Mouse (Mus musculus): ENCODE data around the gene Zfp287. TPM values are rescaled to one million over a fixed set of nuclear protein-coding genes. Genes with fewer than 3 reads are reported as not detected.

The Zfp287 gene
- polyA plus RNA-seq, 1 experiment from 2014 or later = 4.7 TPM

DNA sequence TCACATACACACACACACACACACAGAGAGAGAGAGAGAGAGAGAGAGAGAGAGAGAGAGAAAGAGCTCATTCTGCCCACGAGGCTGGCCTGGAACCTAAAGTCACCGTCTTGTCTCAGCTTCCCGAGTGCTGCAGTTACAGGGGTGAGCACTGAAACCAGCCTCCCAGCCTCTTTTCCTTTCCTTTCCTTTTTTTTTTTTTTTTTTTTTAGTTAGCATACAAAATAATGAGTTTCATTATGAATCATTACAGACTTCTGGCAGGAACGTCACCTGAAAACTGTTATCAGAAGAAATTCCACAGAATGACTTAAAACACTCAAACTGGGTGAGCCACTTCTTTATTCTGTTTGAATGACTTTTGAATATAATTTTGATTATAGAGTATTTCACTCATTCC lies 51.8 kb downstream of the Zfp287 start:
- no peak overlapping the region for H3K27ac ChIP-seq (ENCODE audit: low read length)
- no peak overlapping the region for H3K4me2 ChIP-seq (ENCODE audit: low read depth, low read length)
- no peak overlapping the region for H3K4me3 ChIP-seq (ENCODE audit: low read length)
- no peaks in the 10 kb centered on the region for H3K9me3 ChIP-seq (ENCODE audit: control insufficient read depth, low read length)
- H3K4me1 ChIP-seq (ENCODE audit: control insufficient read depth, insufficient read depth, low read length) = no peaks in the 10 kb centered on the region; the same call in 1 of the 2 replicates
- no peak overlapping the region for H3K9ac ChIP-seq (ENCODE audit: low read depth, low read length)
- H3K36me3 ChIP-seq (ENCODE audit: control insufficient read depth, insufficient read depth, low read length) = no peaks in the 10 kb centered on the region
- no peaks in the 10 kb centered on the region for H3K27me3 ChIP-seq (replicated peaks; ENCODE audit: control insufficient read depth, insufficient read depth, low read length)
- no peak for ATAC-seq
- 74% methylated on average over 4 of the region's 4 CpGs for WGBS

DNA sequence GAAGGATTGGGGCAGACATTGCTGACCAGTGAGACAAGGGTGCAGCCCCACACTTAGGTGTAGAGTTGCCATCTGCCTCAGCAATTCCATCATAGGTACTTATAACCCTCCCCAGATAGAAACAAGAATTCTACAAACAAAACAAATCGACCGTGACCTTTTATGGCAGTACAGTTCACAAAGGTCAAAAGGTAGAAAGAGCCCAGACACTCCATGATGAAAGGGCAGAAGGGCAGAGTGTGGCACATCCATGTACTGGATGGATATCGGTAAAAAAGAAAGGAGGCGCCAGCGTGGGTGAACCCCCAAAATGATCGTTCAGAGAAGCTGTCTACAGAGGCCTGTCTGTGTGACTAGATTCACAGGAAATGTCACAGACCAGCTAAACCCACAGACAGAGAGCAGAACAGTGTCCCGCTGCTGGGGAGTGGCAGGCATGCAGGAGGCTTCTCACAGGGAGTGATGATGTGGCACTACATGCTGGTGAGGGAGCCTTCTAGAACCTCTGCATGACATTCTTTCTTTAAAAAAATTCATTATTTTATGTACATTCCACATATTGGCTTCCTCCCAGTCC lies 52.8 kb downstream of the Zfp287 start:
- no peak overlapping the region for H3K4me2 ChIP-seq (ENCODE audit: low read depth, low read length)
- 70% methylated on average over 7 of the region's 7 CpGs for WGBS
- H3K9ac ChIP-seq (ENCODE audit: low read depth, low read length) = no peak overlapping the region
- no peak for ATAC-seq
- no peaks in the 10 kb centered on the region for H3K9me3 ChIP-seq (ENCODE audit: control insufficient read depth, low read length)
- no peaks in the 10 kb centered on the region for H3K36me3 ChIP-seq (ENCODE audit: control insufficient read depth, insufficient read depth, low read length)
- no peak overlapping the region for H3K27ac ChIP-seq (ENCODE audit: low read length)
- H3K27me3 ChIP-seq (replicated peaks; ENCODE audit: control insufficient read depth, insufficient read depth, low read length) = no peaks in the 10 kb centered on the region
- no peak overlapping the region for H3K4me3 ChIP-seq (ENCODE audit: low read length)
- no peaks in the 10 kb centered on the region; the same call in 1 of the 2 replicates for H3K4me1 ChIP-seq (ENCODE audit: control insufficient read depth, insufficient read depth, low read length)

DNA sequence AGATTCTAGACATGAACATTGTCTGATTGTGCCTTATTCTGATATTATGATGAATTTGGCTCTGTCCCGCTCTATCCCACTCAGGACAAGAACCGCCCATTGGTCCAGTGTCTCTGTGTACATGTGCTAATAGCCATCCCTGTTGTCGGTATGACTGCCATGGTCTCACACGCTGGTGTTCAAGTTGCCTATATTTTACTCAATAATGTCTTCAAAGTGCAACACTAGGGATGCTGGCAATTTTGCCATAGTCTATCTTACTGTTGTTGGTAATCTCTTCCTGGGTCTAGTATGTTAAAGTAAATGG lies 55.5 kb downstream of the Zfp287 start:
- no peak for ATAC-seq
- WGBS = 90% methylated on average over 4 of the region's 4 CpGs
- Histone ChIP-seq H3K4me1 (ENCODE audit: control insufficient read depth, insufficient read depth, low read length) (no peaks in the 10 kb centered on the region; the same call in 1 of the 2 replicates), H3K9me3 (ENCODE audit: control insufficient read depth, low read length) (no peaks in the 10 kb centered on the region), H3K4me3 (ENCODE audit: low read length) (no peak overlapping the region), H3K36me3 (ENCODE audit: control insufficient read depth, insufficient read depth, low read length) (no peaks in the 10 kb centered on the region), H3K27me3 (replicated peaks; ENCODE audit: control insufficient read depth, insufficient read depth, low read length) (no peaks in the 10 kb centered on the region), H3K4me2 (ENCODE audit: low read depth, low read length) (no peak overlapping the region), H3K27ac (ENCODE audit: low read length) (no peak overlapping the region), H3K9ac (ENCODE audit: low read depth, low read length) (no peak overlapping the region)

DNA sequence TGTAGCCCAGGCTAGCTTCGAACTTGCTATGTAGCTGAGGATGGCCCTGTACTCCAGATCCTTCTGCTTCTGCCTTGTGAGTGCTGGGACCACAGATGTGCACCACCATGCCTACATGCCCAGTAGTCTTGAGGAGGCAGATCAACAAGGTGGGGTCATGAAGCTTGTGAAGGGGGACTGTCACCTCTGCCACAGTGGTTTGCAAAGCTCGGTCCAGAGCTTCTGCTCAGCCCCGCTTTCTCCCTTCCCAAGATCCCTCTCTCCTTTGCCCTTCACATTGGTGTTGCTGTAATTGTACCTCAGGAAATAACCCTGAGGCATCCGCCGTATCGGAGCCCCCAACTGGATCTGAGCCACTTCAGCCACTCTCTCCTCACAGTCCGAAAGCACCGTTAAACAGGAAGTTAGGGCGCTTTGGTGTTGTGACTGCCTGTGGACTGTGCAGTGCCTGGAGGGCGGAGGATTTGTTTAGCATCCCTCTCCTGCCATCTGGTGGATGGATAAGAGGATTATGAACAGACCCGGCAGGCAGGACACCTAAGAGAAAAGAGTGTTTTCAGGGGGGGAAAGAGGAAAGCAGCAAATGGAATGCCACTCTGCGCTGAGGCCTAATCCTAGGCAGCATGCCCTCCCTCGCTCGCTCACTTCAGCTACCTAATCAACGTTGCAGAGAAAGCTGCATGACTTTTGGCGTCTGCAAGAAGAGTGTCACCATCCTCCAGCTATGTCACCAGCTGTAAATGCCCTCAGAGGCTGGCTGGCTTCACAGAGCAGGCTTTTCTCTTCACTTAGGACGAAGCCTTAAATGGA lies 56.0 kb downstream of the Zfp287 start:
- ATAC-seq = peak; percentile 93
- Histone ChIP-seq H3K27ac (ENCODE audit: low read length) (no peak overlapping the region), H3K9me3 (ENCODE audit: control insufficient read depth, low read length) (no peaks in the 10 kb centered on the region), H3K4me2 (ENCODE audit: low read depth, low read length) (peak overlapping the region; percentile 49), H3K9ac (ENCODE audit: low read depth, low read length) (peak overlapping the region; percentile 56; the same call in 1 of the 2 replicates), H3K4me3 (ENCODE audit: low read length) (peak overlapping the region; percentile 13; the same call in 1 of the 2 replicates), H3K4me1 (ENCODE audit: control insufficient read depth, insufficient read depth, low read length) (no peaks in the 10 kb centered on the region; the same call in 1 of the 2 replicates), H3K36me3 (ENCODE audit: control insufficient read depth, insufficient read depth, low read length) (no peaks in the 10 kb centered on the region), H3K27me3 (replicated peaks; ENCODE audit: control insufficient read depth, insufficient read depth, low read length) (no peaks in the 10 kb centered on the region)
- WGBS = 21% methylated on average over 17 of the region's 17 CpGs

DNA sequence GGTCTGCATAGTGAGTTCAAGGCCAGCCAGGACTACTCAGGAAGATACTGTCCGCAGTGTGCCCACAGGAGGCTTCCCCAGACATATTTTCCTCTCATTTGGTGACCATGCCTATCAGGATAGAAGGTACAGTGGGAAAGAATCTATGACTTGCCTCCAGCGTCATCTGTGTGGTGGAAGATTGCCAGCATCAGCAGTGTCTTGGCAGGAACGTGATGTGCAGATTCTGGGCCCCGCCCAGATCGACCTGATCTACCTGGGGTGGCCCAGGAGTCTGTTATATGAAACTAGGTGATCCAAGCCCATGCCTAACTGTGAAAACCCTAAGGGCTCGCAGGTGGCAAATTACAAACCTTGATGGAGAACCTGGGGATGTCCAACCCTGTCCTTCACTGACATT lies 61.7 kb downstream of the Zfp287 start:
- no peak overlapping the region for H3K9ac ChIP-seq (ENCODE audit: low read depth, low read length)
- no peaks in the 10 kb centered on the region for H3K27me3 ChIP-seq (replicated peaks; ENCODE audit: control insufficient read depth, insufficient read depth, low read length)
- H3K27ac ChIP-seq (ENCODE audit: low read length) = no peak overlapping the region
- ATAC-seq = no peak
- no peaks in the 10 kb centered on the region; the same call in 1 of the 2 replicates for H3K36me3 ChIP-seq (ENCODE audit: control insufficient read depth, insufficient read depth, low read length)
- 0 out of 2 replicates have a peak, but pooled peaks cover 4% of the 10 kb centered on the region for H3K4me1 ChIP-seq (ENCODE audit: control insufficient read depth, insufficient read depth, low read length)
- WGBS = 79% methylated on average over 6 of the region's 6 CpGs
- no peaks in the 10 kb centered on the region for H3K9me3 ChIP-seq (ENCODE audit: control insufficient read depth, low read length)
- no peak overlapping the region for H3K4me3 ChIP-seq (ENCODE audit: low read length)
- no peak overlapping the region for H3K4me2 ChIP-seq (ENCODE audit: low read depth, low read length)

DNA sequence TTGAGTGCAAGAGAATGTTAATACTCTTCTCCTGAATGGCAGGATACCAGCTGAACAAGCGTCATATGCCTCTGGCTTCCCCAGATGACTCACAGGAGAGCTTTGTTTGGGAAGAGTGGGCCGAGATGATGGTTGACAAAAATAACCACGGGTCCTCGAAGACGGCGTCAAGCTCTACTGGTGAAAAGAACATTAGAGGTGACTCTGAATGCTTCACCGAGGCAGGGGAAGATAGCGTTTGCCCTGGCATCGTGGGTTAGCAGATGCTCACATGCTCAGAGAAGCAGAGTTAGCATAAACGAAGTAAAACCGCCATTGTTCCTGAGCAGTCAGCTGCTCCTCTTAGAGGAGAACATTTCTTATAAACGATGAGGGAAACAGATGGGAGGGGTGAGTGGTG lies 62.2 kb downstream of the Zfp287 start:
- no peak for ATAC-seq
- Histone ChIP-seq H3K9ac (ENCODE audit: low read depth, low read length) (no peak overlapping the region), H3K36me3 (ENCODE audit: control insufficient read depth, insufficient read depth, low read length) (no peaks in the 10 kb centered on the region; the same call in 1 of the 2 replicates), H3K9me3 (ENCODE audit: control insufficient read depth, low read length) (no peaks in the 10 kb centered on the region), H3K27me3 (replicated peaks; ENCODE audit: control insufficient read depth, insufficient read depth, low read length) (no peaks in the 10 kb centered on the region), H3K27ac (ENCODE audit: low read length) (no peak overlapping the region), H3K4me2 (ENCODE audit: low read depth, low read length) (no peak overlapping the region), H3K4me3 (ENCODE audit: low read length) (no peak overlapping the region), H3K4me1 (ENCODE audit: control insufficient read depth, insufficient read depth, low read length) (0 out of 2 replicates have a peak, but pooled peaks cover 4% of the 10 kb centered on the region)
- WGBS = 53% methylated on average over 12 of the region's 12 CpGs

DNA sequence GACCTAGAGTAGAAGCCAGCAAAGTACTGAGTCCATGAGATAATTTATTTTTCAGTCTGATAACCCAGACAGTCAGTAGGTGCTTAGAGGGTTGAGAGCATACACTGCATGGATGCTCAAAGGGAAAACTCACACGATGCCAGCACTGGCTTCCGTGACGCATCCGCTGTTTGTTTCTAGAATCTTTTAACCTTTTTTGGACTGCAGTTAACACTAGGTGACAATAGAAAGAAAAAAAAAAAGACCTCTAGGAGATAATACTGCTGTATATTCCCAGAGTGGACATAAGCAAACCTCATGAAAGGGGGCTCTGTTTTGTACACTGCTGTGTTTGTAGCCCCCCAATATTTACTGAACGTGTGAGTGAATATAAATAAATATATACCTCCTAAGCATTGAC lies 62.7 kb downstream of the Zfp287 start:
- Histone ChIP-seq H3K27me3 (replicated peaks; ENCODE audit: control insufficient read depth, insufficient read depth, low read length) (no peaks in the 10 kb centered on the region), H3K9me3 (ENCODE audit: control insufficient read depth, low read length) (no peaks in the 10 kb centered on the region), H3K4me2 (ENCODE audit: low read depth, low read length) (no peak overlapping the region), H3K9ac (ENCODE audit: low read depth, low read length) (no peak overlapping the region), H3K27ac (ENCODE audit: low read length) (no peak overlapping the region), H3K36me3 (ENCODE audit: control insufficient read depth, insufficient read depth, low read length) (no peaks in the 10 kb centered on the region; the same call in 1 of the 2 replicates), H3K4me3 (ENCODE audit: low read length) (no peak overlapping the region), H3K4me1 (ENCODE audit: control insufficient read depth, insufficient read depth, low read length) (0 out of 2 replicates have a peak, but pooled peaks cover 4% of the 10 kb centered on the region)
- no peak for ATAC-seq
- 85% methylated on average over 5 of the region's 5 CpGs for WGBS

DNA sequence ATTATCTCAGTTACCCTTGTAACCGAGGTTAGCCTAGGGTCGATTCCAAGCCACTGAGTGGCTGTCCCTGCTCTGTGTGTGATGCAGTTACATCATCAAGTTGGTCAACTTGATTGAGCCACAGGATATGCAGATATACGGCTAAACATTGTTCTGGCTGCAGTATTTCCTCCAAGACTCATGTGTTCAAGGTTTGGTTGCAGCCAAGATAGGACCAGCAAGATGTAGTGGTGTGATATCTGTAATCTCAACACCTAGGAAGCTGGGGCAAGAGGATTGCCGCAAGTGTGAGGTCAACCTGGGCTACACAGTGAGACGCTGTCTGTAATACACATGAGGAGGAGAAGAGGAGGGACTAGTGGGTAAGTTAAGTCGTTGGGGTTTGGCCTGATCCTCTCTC lies 67.5 kb downstream of the Zfp287 start:
- H3K36me3 ChIP-seq (ENCODE audit: control insufficient read depth, insufficient read depth, low read length) = peaks cover 5% of the 10 kb centered on the region; the same call in 1 of the 2 replicates
- H3K4me3 ChIP-seq (ENCODE audit: low read length) = no peak overlapping the region
- no peaks in the 10 kb centered on the region for H3K4me1 ChIP-seq (ENCODE audit: control insufficient read depth, insufficient read depth, low read length)
- no peaks in the 10 kb centered on the region for H3K27me3 ChIP-seq (replicated peaks; ENCODE audit: control insufficient read depth, insufficient read depth, low read length)
- H3K9ac ChIP-seq (ENCODE audit: low read depth, low read length) = no peak overlapping the region
- 79% methylated on average over 6 of the region's 6 CpGs for WGBS
- no peak overlapping the region for H3K27ac ChIP-seq (ENCODE audit: low read length)
- H3K4me2 ChIP-seq (ENCODE audit: low read depth, low read length) = no peak overlapping the region
- no peaks in the 10 kb centered on the region for H3K9me3 ChIP-seq (ENCODE audit: control insufficient read depth, low read length)
- ATAC-seq = no peak

DNA sequence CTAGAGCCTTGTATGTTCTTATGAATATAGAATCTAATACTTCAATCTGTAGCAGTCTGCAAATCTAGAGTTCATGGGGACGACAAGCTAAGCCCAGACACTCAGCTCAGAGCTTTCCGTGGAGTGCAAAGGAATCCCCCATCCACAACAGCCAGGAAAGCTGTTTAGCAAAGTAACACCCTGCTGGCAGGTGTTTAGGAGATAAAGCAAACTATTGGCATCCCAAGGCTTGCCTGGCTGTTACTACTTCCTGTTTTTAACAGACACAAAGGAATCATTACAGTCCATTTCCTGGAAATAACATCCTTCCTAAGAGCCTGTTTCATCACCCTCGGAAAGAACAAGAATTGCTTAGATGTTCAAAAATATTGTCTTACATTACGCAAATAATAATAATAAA lies 70.8 kb downstream of the Zfp287 start:
- no peak overlapping the region for H3K27ac ChIP-seq (ENCODE audit: low read length)
- H3K36me3 ChIP-seq (ENCODE audit: control insufficient read depth, insufficient read depth, low read length) = peaks cover 5% of the 10 kb centered on the region; the same call in 1 of the 2 replicates
- no peak overlapping the region for H3K4me3 ChIP-seq (ENCODE audit: low read length)
- H3K27me3 ChIP-seq (replicated peaks; ENCODE audit: control insufficient read depth, insufficient read depth, low read length) = no peaks in the 10 kb centered on the region
- WGBS = 60% methylated on average over 4 of the region's 4 CpGs
- no peak overlapping the region for H3K4me2 ChIP-seq (ENCODE audit: low read depth, low read length)
- no peaks in the 10 kb centered on the region for H3K4me1 ChIP-seq (ENCODE audit: control insufficient read depth, insufficient read depth, low read length)
- H3K9ac ChIP-seq (ENCODE audit: low read depth, low read length) = no peak overlapping the region
- ATAC-seq = no peak
- no peaks in the 10 kb centered on the region for H3K9me3 ChIP-seq (ENCODE audit: control insufficient read depth, low read length)
